Mouse (Mus musculus): ENCODE data around the gene Sox4. TPM values are rescaled to one million over a fixed set of nuclear protein-coding genes. Genes with fewer than 3 reads are reported as not detected.

The Sox4 gene
- polyA plus RNA-seq, 1 experiment from 2014 or later, result 7.8 TPM

- H3K9me3 ChIP-seq (ENCODE audit: control insufficient read depth, low read length), result no peaks in the 10 kb centered on the region
- peak overlapping the region; percentile 55 for H3K4me2 ChIP-seq (ENCODE audit: low read depth, low read length)
- H3K27ac ChIP-seq (ENCODE audit: low read length), result peak overlapping the region; percentile 61; the same call in 1 of the 2 replicates
- H3K9ac ChIP-seq (ENCODE audit: low read depth, low read length), result peak overlapping the region; percentile 36
- 8% methylated on average over 10 of the region's 10 CpGs for WGBS
- H3K27me3 ChIP-seq (replicated peaks; ENCODE audit: control insufficient read depth, insufficient read depth, low read length), result no peaks in the 10 kb centered on the region
- no peaks in the 10 kb centered on the region for H3K36me3 ChIP-seq (ENCODE audit: control insufficient read depth, insufficient read depth, low read length)
- ATAC-seq, result no peak
- peak overlapping the region; percentile 23 for H3K4me3 ChIP-seq (ENCODE audit: low read length)
- peaks cover 7% of the 10 kb centered on the region for H3K4me1 ChIP-seq (ENCODE audit: control insufficient read depth, insufficient read depth, low read length)
Measured at GRCm38 (mm10) chr13:28948541-28948940, 5.0 kb downstream of the Sox4 start.

- H3K27ac ChIP-seq (ENCODE audit: low read length), result no peak overlapping the region
- H3K36me3 ChIP-seq (ENCODE audit: control insufficient read depth, insufficient read depth, low read length), result no peaks in the 10 kb centered on the region
- H3K4me3 ChIP-seq (ENCODE audit: low read length), result no peak overlapping the region
- H3K9ac ChIP-seq (ENCODE audit: low read depth, low read length), result no peak overlapping the region
- no peaks in the 10 kb centered on the region for H3K9me3 ChIP-seq (ENCODE audit: control insufficient read depth, low read length)
- peak; percentile 27; the same call in 1 of the 2 replicates for ATAC-seq
- WGBS, result 15% methylated on average over 7 of the region's 7 CpGs
- peak overlapping the region; percentile 55 for H3K4me2 ChIP-seq (ENCODE audit: low read depth, low read length)
- no peaks in the 10 kb centered on the region for H3K27me3 ChIP-seq (replicated peaks; ENCODE audit: control insufficient read depth, insufficient read depth, low read length)
- peaks cover 7% of the 10 kb centered on the region for H3K4me1 ChIP-seq (ENCODE audit: control insufficient read depth, insufficient read depth, low read length)
Measured at GRCm38 (mm10) chr13:28947740-28948441, 5.6 kb downstream of the Sox4 start.

DNA sequence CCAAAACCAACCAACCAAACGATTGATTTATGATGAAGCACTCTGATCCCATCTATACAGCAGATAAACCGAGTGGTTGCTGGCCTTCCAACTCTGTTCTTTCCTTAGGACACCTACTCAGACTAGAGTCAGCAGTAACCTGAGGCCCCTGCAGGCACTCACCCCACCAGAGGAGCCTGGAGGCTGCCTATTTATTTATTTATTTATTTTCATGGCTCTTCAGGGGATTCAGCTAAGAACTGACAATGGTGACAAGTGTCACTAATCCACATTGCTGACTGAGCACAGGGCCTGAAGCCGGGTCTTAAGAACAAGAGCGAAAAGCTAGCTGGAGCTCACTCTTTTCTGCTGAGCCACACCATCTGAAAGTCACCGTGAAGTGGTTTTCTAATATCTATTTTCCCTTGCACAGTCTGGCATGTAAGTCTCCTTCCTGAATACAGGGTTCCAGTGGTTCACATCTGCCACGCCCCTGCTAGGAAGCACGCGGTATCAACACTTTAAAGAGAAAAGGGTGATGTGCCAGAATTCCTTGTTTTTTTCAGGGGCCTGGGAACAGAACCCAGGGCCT, 6.9 kb downstream of the Sox4 start:
- H3K27ac ChIP-seq (ENCODE audit: low read length), result no peak overlapping the region
- no peak overlapping the region for H3K4me3 ChIP-seq (ENCODE audit: low read length)
- H3K9ac ChIP-seq (ENCODE audit: low read depth, low read length), result no peak overlapping the region
- ATAC-seq, result no peak
- no peaks in the 10 kb centered on the region for H3K36me3 ChIP-seq (ENCODE audit: control insufficient read depth, insufficient read depth, low read length)
- H3K9me3 ChIP-seq (ENCODE audit: control insufficient read depth, low read length), result no peaks in the 10 kb centered on the region
- peaks cover 11% of the 10 kb centered on the region for H3K4me1 ChIP-seq (ENCODE audit: control insufficient read depth, insufficient read depth, low read length)
- H3K4me2 ChIP-seq (ENCODE audit: low read depth, low read length), result no peak overlapping the region
- no peaks in the 10 kb centered on the region for H3K27me3 ChIP-seq (replicated peaks; ENCODE audit: control insufficient read depth, insufficient read depth, low read length)
- 55% methylated on average over 8 of the region's 8 CpGs for WGBS

GRCm38 (mm10) chr13:28945681-28946080, 7.8 kb downstream of the Sox4 start:
- Histone ChIP-seq H3K36me3 (ENCODE audit: control insufficient read depth, insufficient read depth, low read length) (no peaks in the 10 kb centered on the region), H3K27ac (ENCODE audit: low read length) (no peak overlapping the region), H3K9ac (ENCODE audit: low read depth, low read length) (no peak overlapping the region), H3K4me2 (ENCODE audit: low read depth, low read length) (no peak overlapping the region), H3K4me3 (ENCODE audit: low read length) (no peak overlapping the region), H3K27me3 (replicated peaks; ENCODE audit: control insufficient read depth, insufficient read depth, low read length) (no peaks in the 10 kb centered on the region), H3K9me3 (ENCODE audit: control insufficient read depth, low read length) (no peaks in the 10 kb centered on the region), H3K4me1 (ENCODE audit: control insufficient read depth, insufficient read depth, low read length) (peaks cover 11% of the 10 kb centered on the region)
- 90% methylated on average over 5 of the region's 5 CpGs for WGBS
- no peak for ATAC-seq

DNA sequence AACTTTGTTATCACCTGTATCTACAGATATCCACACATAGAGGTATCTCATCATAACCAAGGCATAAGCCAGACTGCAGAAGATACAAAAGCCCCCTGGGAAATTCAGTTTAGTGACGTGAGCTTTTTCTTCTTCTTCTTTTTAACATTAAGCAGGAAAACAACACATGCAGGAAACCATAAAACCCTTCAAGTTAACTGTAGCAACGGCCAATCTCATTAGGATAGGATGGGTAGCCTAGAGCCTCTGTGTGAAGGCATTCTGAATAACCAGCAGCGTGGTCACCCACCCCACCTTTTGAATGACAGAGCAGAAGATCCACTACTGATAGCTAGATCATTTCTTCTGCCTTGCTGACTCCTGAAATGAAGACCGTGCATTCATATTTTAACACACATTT, 10.6 kb downstream of the Sox4 start:
- H3K4me3 ChIP-seq (ENCODE audit: low read length), result no peak overlapping the region
- no peaks in the 10 kb centered on the region for H3K36me3 ChIP-seq (ENCODE audit: control insufficient read depth, insufficient read depth, low read length)
- H3K9me3 ChIP-seq (ENCODE audit: control insufficient read depth, low read length), result no peaks in the 10 kb centered on the region
- no peak overlapping the region for H3K4me2 ChIP-seq (ENCODE audit: low read depth, low read length)
- H3K9ac ChIP-seq (ENCODE audit: low read depth, low read length), result no peak overlapping the region
- peaks cover 4% of the 10 kb centered on the region; the same call in 1 of the 2 replicates for H3K4me1 ChIP-seq (ENCODE audit: control insufficient read depth, insufficient read depth, low read length)
- H3K27me3 ChIP-seq (replicated peaks; ENCODE audit: control insufficient read depth, insufficient read depth, low read length), result no peaks in the 10 kb centered on the region
- WGBS, result 69% methylated on average over 4 of the region's 4 CpGs
- no peak overlapping the region for H3K27ac ChIP-seq (ENCODE audit: low read length)
- no peak for ATAC-seq

DNA sequence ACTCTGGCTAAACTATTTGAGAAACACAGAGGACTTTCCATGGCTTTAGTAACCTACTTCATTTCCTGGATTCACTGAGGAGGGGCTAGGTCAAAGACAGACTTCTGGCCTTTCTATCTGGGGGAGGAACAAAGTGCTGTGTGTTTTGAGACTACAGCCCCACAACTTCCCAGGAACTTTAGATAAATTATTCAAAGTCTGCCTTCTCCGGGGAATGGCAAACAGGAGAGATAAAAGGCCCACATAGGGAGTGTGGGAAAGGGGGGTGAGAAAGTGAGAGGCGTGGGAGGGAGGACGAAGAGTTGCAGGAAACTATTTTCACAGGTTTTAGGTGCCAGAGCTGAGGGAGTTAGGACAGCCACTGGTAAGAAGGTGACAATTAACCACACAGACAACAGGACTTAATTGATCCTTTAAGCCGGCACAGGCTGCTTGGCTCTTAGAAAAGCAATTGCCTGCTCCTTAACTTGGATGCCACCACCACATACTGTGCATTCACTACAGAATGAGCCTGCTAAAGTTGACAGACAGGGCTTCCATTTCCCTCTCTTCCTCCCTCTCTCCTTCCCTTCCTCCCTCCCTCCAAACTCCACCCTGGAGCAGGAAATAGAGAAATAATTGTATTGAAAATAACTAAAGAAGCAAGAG, 11.4 kb downstream of the Sox4 start:
- Histone ChIP-seq H3K4me3 (ENCODE audit: low read length) (no peak overlapping the region), H3K27me3 (replicated peaks; ENCODE audit: control insufficient read depth, insufficient read depth, low read length) (no peaks in the 10 kb centered on the region), H3K27ac (ENCODE audit: low read length) (no peak overlapping the region), H3K9me3 (ENCODE audit: control insufficient read depth, low read length) (no peaks in the 10 kb centered on the region), H3K4me1 (ENCODE audit: control insufficient read depth, insufficient read depth, low read length) (peaks cover 4% of the 10 kb centered on the region; the same call in 1 of the 2 replicates), H3K36me3 (ENCODE audit: control insufficient read depth, insufficient read depth, low read length) (no peaks in the 10 kb centered on the region), H3K4me2 (ENCODE audit: low read depth, low read length) (no peak overlapping the region), H3K9ac (ENCODE audit: low read depth, low read length) (no peak overlapping the region)
- 26% methylated on average over 4 of the region's 4 CpGs for WGBS
- peak; percentile 58; the same call in 1 of the 2 replicates for ATAC-seq

DNA sequence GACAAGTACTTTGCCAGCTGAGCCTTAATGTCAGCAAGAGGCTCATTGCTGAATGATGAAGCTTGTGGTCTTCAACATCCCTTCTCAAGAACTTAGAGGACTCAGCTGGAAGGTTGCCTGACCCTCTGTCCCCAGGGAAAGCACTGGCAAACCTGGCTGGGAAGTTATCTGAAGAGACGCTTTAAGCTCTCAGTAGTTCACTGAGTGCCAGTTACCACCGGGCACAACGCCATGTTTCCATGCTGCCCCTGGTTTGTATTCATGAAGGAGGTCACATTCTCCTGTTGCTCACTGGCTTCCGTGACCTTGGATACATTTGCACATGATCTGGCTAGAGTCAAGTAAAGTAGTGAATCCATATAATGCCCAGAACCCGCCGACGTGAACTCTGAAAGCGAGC, 20.1 kb downstream of the Sox4 start:
- 91% methylated on average over 8 of the region's 8 CpGs for WGBS
- H3K4me1 ChIP-seq (ENCODE audit: control insufficient read depth, insufficient read depth, low read length), result no peaks in the 10 kb centered on the region
- no peak overlapping the region for H3K27ac ChIP-seq (ENCODE audit: low read length)
- no peak overlapping the region for H3K4me2 ChIP-seq (ENCODE audit: low read depth, low read length)
- H3K9ac ChIP-seq (ENCODE audit: low read depth, low read length), result no peak overlapping the region
- no peaks in the 10 kb centered on the region for H3K27me3 ChIP-seq (replicated peaks; ENCODE audit: control insufficient read depth, insufficient read depth, low read length)
- H3K9me3 ChIP-seq (ENCODE audit: control insufficient read depth, low read length), result no peaks in the 10 kb centered on the region
- no peaks in the 10 kb centered on the region for H3K36me3 ChIP-seq (ENCODE audit: control insufficient read depth, insufficient read depth, low read length)
- no peak overlapping the region for H3K4me3 ChIP-seq (ENCODE audit: low read length)
- ATAC-seq, result no peak

DNA sequence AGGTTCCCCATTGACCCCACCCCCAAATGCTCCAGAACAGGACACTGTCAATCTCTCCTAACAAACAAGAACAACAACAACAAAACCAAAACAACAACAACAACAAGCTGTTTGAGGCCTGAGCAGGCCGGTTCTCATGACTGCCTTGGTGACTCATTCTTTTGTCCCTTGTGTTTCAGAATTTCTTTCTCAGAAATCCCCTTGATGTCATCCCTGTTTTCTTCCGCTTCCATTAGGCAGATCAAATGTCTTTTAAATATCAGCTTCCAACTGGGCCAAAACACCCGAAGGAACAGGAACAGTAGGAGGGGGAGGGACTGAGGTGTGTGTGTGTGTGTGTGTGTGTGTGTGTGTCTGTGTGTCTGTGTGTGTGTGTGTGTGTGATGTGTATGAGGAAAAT, 21.7 kb downstream of the Sox4 start:
- ATAC-seq, result no peak
- no peak overlapping the region for H3K9ac ChIP-seq (ENCODE audit: low read depth, low read length)
- H3K27me3 ChIP-seq (replicated peaks; ENCODE audit: control insufficient read depth, insufficient read depth, low read length), result no peaks in the 10 kb centered on the region
- no peaks in the 10 kb centered on the region for H3K36me3 ChIP-seq (ENCODE audit: control insufficient read depth, insufficient read depth, low read length)
- no peak overlapping the region for H3K4me3 ChIP-seq (ENCODE audit: low read length)
- no peak overlapping the region for H3K27ac ChIP-seq (ENCODE audit: low read length)
- WGBS, result 54% methylated on average over 3 of the region's 3 CpGs
- H3K4me1 ChIP-seq (ENCODE audit: control insufficient read depth, insufficient read depth, low read length), result no peaks in the 10 kb centered on the region
- H3K4me2 ChIP-seq (ENCODE audit: low read depth, low read length), result no peak overlapping the region
- H3K9me3 ChIP-seq (ENCODE audit: control insufficient read depth, low read length), result no peaks in the 10 kb centered on the region

DNA sequence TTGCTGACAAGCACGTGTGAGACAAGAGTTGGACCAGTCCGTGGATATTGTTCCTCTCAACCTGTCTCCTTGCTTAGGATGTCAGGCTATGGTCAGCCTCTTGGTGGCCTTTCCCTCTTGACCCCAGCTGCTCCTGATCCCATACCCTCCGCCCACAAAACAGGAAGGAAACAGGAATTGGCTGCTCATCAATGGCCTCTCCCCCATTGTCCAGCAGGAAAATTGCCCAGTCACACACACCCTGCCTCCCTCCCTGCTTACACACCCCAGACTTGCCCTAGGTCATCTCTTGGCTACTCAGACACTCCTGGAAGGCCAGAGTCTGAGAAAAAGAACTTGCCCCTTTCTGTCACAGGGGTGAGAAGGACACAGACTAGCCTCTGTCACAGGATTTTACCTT, 22.2 kb downstream of the Sox4 start:
- Histone ChIP-seq H3K27me3 (replicated peaks; ENCODE audit: control insufficient read depth, insufficient read depth, low read length) (no peaks in the 10 kb centered on the region), H3K4me1 (ENCODE audit: control insufficient read depth, insufficient read depth, low read length) (no peaks in the 10 kb centered on the region), H3K36me3 (ENCODE audit: control insufficient read depth, insufficient read depth, low read length) (no peaks in the 10 kb centered on the region), H3K27ac (ENCODE audit: low read length) (no peak overlapping the region), H3K4me2 (ENCODE audit: low read depth, low read length) (no peak overlapping the region), H3K9me3 (ENCODE audit: control insufficient read depth, low read length) (no peaks in the 10 kb centered on the region), H3K4me3 (ENCODE audit: low read length) (no peak overlapping the region), H3K9ac (ENCODE audit: low read depth, low read length) (no peak overlapping the region)
- 89% methylated on average over 3 of the region's 3 CpGs for WGBS
- no peak for ATAC-seq
